Mouse (Mus musculus) liver, adult 2 months (tissue): Measurements from ENCODE around the gene Rnf43. TPM values are rescaled to one million over a fixed set of nuclear protein-coding genes. Genes with fewer than 3 reads are reported as not detected.

Experiments
- DNase-seq: peaks from one replicate; pipeline ENCODE4 v3.0.0-alpha.2; 2011; ENCODE audit warnings: low read depth, low spot score; ENCODE audit errors: extremely low read depth
- H3K27ac ChIP-seq: fragments of 200-500 bp; replicated peaks from 2 replicates; pipeline ENCODE4 v1.5.1; 2012; ENCODE audit warnings: low read depth, mild to moderate bottlenecking, control low read depth, inconsistent platforms, low read length; ENCODE audit not compliant: insufficient read depth
- H3K27me3 ChIP-seq: fragments of 200-500 bp; 2 replicates; pipeline ENCODE4 v1.6.1; 2012; ENCODE audit warnings: mild to moderate bottlenecking, moderate library complexity, low read length, inconsistent platforms; ENCODE audit not compliant: control insufficient read depth, insufficient read depth
- H3K36me3 ChIP-seq: fragments of 200-500 bp; 2 replicates; pipeline ENCODE4 v1.6.1; 2012; ENCODE audit warnings: low read length, inconsistent platforms; ENCODE audit not compliant: control insufficient read depth, insufficient read depth
- H3K4me1 ChIP-seq: fragments of 200-500 bp; 2 replicates; pipeline ENCODE4 v1.6.1; 2011; ENCODE audit warnings: low read length; ENCODE audit not compliant: control insufficient read depth, insufficient read depth
- H3K4me3 ChIP-seq: fragments of 200-500 bp; 2 replicates; pipeline ENCODE4 v1.5.1; 2011; ENCODE audit warnings: low read depth, mild to moderate bottlenecking, control low read depth, low read length, moderate library complexity; ENCODE audit not compliant: insufficient read depth
- H3K79me2 ChIP-seq: fragments of 200-500 bp; 2 replicates; pipeline ENCODE4 v1.6.1; 2012; ENCODE audit warnings: inconsistent platforms, mild to moderate bottlenecking, low read length, moderate library complexity; ENCODE audit not compliant: control insufficient read depth, insufficient read depth
- H3K9ac ChIP-seq: fragments of 200-500 bp; 2 replicates; pipeline ENCODE4 v1.6.1; 2012; ENCODE audit warnings: low read depth, mild to moderate bottlenecking, control low read depth, inconsistent platforms, low read length
- CTCF ChIP-seq: fragments of 200-500 bp; IDR thresholded peaks from 2 replicates; pipeline ENCODE4 v1.5.1; 2011; ENCODE audit warnings: low read depth, low read length, control low read depth
- POLR2A ChIP-seq: fragments of 200-500 bp; IDR thresholded peaks from 2 replicates; pipeline ENCODE4 v1.6.1; 2011; ENCODE audit warnings: low read length, control low read depth; ENCODE audit not compliant: insufficient read depth; ENCODE audit errors: extremely low read depth
- WGBS: fragments of 180-500 bp; shearing (Covaris S2); methylation state at CpG from one replicate; pipeline ENCODE4 v1.1.7; 2018; 5-methylcytosine and 5-hydroxymethylcytosine counted together
- polyA plus RNA-seq: library from polyadenylated mRNA; depleted of rRNA; stranded (reverse); fragments of >200 nt; gene quantifications from 2 replicates; pipeline ENCODE4 v1.2.3, GENCODE M21; 2012
- total RNA-seq: library from RNA; depleted of rRNA; stranded (reverse); fragments of >200 nt; gene quantifications from 2 replicates; pipeline ENCODE4 v1.2.3, GENCODE M21; 2014

Rnf43 gene
- total and polyA plus RNA-seq, 2 experiments = 14.1 to 19.5 TPM

DNA sequence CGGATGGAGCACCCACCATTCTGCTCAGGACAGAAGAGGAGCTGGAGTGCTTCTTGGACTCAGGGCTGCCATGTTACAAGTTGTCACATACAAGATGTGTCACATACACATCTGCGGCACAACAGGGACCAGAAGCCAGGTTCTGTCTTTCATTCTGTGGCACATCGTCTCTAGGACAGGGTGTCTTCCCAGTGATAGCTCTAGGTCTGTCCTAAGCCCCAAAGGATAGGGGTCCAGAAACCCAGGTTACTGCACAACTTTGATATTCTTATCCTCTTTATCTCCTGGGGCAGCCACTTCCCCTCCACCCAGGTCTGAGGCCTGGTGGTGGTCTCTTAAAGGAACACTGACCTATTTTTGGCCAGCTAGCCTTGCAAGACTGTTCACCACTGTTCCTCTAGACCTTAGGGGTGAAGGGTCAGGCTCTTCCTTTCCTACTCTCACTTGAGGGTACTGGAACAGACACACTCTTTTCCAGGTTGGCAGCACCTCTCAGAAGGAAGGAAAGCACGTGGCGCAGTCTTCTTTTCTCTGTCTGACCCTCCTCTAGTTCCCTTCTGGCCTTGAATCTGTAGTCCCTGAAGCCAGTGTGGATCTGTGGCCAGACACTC is 91.5 kb downstream of the Rnf43 start:
- no peak for DNase-seq
- Histone ChIP-seq H3K4me3 (no peak overlapping the region), H3K9ac (no peak overlapping the region), H3K27me3 (no peaks in the 10 kb centered on the region), H3K4me1 (no peaks in the 10 kb centered on the region), H3K27ac (no peak overlapping the region), H3K79me2 (0 out of 2 replicates have a peak, but pooled peaks cover 3% of the 10 kb centered on the region), H3K36me3 (no peaks in the 10 kb centered on the region)
- WGBS = 86% methylated on average over 5 of the region's 5 CpGs
- TF ChIP-seq CTCF = no peak
- TF ChIP-seq POLR2A = no peak

DNA sequence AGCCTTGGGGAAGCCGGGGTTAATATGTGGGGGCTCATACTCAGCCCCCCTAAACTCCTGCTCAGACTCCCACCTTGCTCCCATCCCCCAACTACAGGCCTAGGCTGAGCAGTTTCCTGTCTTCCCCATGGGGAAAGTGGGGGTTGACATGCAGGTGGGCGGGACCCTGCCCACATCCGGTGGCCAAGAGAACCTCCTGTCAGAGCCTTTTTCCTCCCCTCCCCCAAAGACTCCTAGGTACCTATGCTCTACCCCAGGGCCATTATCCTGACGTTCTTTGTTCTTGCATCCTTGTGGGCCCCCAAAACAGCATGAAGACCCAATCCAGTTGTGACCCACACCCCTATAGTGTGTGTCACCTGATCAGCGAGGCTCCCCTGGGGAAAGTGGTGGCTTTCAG is 92.1 kb downstream of the Rnf43 start:
- Histone ChIP-seq H3K4me3 (no peak overlapping the region), H3K36me3 (no peaks in the 10 kb centered on the region), H3K4me1 (no peaks in the 10 kb centered on the region), H3K27ac (peak overlapping the region; percentile 53), H3K79me2 (0 out of 2 replicates have a peak, but pooled peaks cover 3% of the 10 kb centered on the region), H3K9ac (no peak overlapping the region), H3K27me3 (no peaks in the 10 kb centered on the region)
- TF ChIP-seq POLR2A = no peak
- no peak for TF ChIP-seq CTCF
- no peak for DNase-seq
- 65% methylated on average over 5 of the region's 5 CpGs for WGBS

DNA sequence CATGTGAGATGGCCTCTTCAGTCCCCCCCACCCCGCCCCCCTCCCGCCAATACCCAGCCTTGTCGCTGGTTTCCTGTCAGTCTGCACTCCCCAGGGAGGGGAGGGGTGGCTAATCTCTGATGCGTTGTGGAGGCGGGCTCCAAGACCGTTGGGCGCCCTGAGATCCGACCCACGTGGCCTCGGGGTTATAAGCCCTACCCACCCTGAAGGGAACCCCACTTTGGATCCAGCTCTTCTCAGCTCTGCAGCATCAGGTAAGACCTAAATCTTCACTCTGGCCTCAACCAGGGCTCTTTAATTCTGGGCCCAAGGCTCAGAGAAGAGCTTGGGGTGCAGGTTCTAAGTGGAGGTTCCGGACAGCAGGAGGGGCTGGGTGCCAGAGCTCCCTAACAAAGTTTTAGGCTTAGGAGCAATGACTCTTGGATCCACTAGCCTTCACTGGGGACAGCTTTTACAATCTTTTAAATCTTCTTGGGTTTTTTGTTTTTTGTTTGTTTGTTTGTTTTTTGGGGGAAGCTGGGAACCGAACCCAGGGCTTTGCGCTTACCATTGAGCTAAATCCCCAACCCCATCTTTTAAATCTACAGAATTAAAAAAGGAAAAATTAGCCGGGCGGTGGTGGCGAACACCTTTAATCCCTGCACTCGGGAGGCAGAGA is 93.0 kb downstream of the Rnf43 start:
- no peaks in the 10 kb centered on the region for H3K4me1 ChIP-seq
- no peak overlapping the region; the same call in 1 of the 2 replicates for H3K9ac ChIP-seq
- peak; percentile 30; the same call in 1 of the 2 replicates for TF ChIP-seq POLR2A
- no peak for TF ChIP-seq CTCF
- no peaks in the 10 kb centered on the region for H3K36me3 ChIP-seq
- no peaks in the 10 kb centered on the region for H3K27me3 ChIP-seq
- no peak overlapping the region for H3K27ac ChIP-seq
- peak overlapping the region; percentile 75; the same call in 1 of the 2 replicates for H3K4me3 ChIP-seq
- DNase-seq = peak; percentile 43
- WGBS = 70% methylated on average over 17 of the region's 17 CpGs
- 0 out of 2 replicates have a peak, but pooled peaks cover 3% of the 10 kb centered on the region for H3K79me2 ChIP-seq

GRCm38 (mm10) chr11:87756251-87756820 is 93.8 kb downstream of the Rnf43 start:
- H3K9ac ChIP-seq = peak overlapping the region; percentile 29
- peak overlapping the region; percentile 54 for H3K27ac ChIP-seq
- no peak for DNase-seq
- no peaks in the 10 kb centered on the region for H3K36me3 ChIP-seq
- TF ChIP-seq POLR2A (no peak), CTCF (no peak)
- H3K4me1 ChIP-seq = no peaks in the 10 kb centered on the region
- no peaks in the 10 kb centered on the region for H3K27me3 ChIP-seq
- 83% methylated on average over 15 of the region's 15 CpGs for WGBS
- H3K4me3 ChIP-seq = peak overlapping the region; percentile 75
- H3K79me2 ChIP-seq = 0 out of 2 replicates have a peak, but pooled peaks cover 3% of the 10 kb centered on the region

DNA sequence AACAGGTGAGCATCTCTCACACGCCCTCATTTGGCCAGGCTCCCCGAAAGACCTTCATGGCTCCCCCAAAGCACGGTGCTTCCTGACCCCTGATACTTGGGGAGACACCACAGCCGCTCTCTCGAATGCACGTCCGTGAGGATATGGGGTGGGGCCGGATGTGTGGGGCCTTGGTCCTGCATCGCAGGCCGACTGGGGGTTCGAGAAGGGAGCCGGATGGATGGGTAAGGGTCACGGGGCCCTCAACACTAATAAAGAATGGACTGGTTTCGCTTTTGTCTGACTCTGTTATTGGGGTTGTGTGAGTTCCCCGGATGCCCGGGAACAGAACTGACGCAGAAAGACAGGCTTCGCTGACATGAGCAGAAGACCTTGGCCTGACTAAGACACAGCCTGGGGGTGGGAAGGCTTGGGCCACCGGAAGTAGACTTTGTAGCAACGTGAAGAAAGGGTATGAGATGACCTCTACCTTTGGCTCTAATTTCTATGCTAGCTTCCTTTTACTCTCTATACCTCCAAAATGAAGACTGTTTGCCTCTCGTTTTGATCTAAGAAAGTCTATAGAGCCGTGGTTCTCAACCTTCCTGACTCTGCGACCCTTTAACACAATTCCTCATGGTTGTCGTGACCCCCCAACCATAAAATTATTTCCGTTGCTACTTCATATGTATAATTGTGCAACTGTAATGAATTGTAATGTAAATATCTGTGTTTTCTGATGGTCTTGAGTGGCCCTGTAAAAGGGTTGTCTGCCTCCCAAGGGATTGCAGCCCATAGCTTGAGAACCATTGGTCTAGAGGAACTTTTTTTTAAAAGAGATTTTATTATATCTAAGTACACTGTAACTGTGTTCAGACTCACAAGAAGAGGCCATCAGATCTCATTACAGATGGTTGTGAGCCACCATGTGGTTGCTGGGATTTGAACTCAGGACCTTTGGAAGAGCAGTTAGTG is 94.8 kb downstream of the Rnf43 start:
- peak overlapping the region; percentile 43; the same call in 1 of the 2 replicates for H3K27ac ChIP-seq
- 0 out of 2 replicates have a peak, but pooled peaks cover 3% of the 10 kb centered on the region for H3K79me2 ChIP-seq
- H3K9ac ChIP-seq = peak overlapping the region; percentile 69
- no peak for DNase-seq
- H3K4me3 ChIP-seq = peak overlapping the region; percentile 75
- TF ChIP-seq CTCF (no peak), POLR2A (no peak)
- WGBS = 80% methylated on average over 25 of the region's 25 CpGs
- no peaks in the 10 kb centered on the region for H3K36me3 ChIP-seq
- H3K4me1 ChIP-seq = no peaks in the 10 kb centered on the region
- no peaks in the 10 kb centered on the region for H3K27me3 ChIP-seq
